Mouse (Mus musculus) brain, embryonic 14.5 days (tissue): ENCODE data around the gene Ces3a.
"Not testable (repeated sequence)": the region's sequence is repeated elsewhere in the genome, so short reads cannot be mapped to it uniquely, and the experiment has no call there.

Experiments
- CTCF ChIP-seq: fragments of 200-500 bp; IDR thresholded peaks from 2 replicates; pipeline ENCODE4 v1.5.1; 2012; ENCODE audit warnings: inconsistent platforms, mild to moderate bottlenecking, moderate library complexity, borderline replicate concordance; ENCODE audit not compliant: insufficient read depth, insufficient read length; ENCODE audit errors: extremely low read depth
- POLR2A ChIP-seq: fragments of 200-500 bp; IDR thresholded peaks from 2 replicates; pipeline ENCODE4 v1.6.1; 2012; ENCODE audit warnings: mild to moderate bottlenecking, inconsistent platforms, borderline replicate concordance; ENCODE audit not compliant: poor library complexity, insufficient read depth, insufficient read length, severe bottlenecking; ENCODE audit errors: extremely low read depth

GRCm38 (mm10) chr8:105102101-105102785 is 53.8 kb downstream of the Ces3a start:
- TF ChIP-seq POLR2A, CTCF: not testable (repeated sequence)
